Mouse (Mus musculus) small intestine, adult 2 months (tissue): Measurements from ENCODE around the gene Krt71.

Experiments
- CTCF ChIP-seq: fragments of 200-500 bp; IDR thresholded peaks from 2 replicates; pipeline ENCODE4 v1.5.1; 2012; ENCODE audit warnings: low read depth, mild to moderate bottlenecking, control low read depth, inconsistent platforms, low read length, moderate library complexity, mixed read lengths; ENCODE audit not compliant: insufficient replicate concordance, insufficient read length; ENCODE audit errors: extremely low read depth
- POLR2A ChIP-seq: fragments of 200-500 bp; IDR thresholded peaks from 2 replicates; pipeline ENCODE4 v1.6.1; 2012; ENCODE audit warnings: low read depth, mild to moderate bottlenecking, control low read depth, inconsistent platforms, low read length, moderate library complexity

GRCm38 (mm10) chr15:101730653-101731052 lies 12.3 kb downstream of the Krt71 start:
- TF ChIP-seq CTCF (no peak), POLR2A (no peak)
